ENCODE assay signal across 9 mouse cellular contexts in genomic region chr1:33271437-33272145, GRCm38 (mm10).
DNase-seq lines count a peak whose midpoint lies in the region; ATAC-seq and TF ChIP-seq lines count a peak whose summit lies in the region.
"Had no signal": no experiment of that assay in that cellular context is flagged by ENCODE, and none has a peak within 500 bp of the region (broad histone marks: within the 10 kb centered on the region; RNA-seq: fewer than 3 reads in every experiment).

No protein-coding gene starts in this region.

- H3K4me3 ChIP-seq in C2C12 (ENCODE audit: insufficient read depth, poor library complexity, severe bottlenecking) = no peak overlapping the region
- peak overlapping the region; percentile 2; the same call in 1 of the 2 replicates for H3K4me3 ChIP-seq in heart, embryonic 15.5 days

- no peaks in the 10 kb centered on the region for H3K9me3 ChIP-seq in heart, embryonic 15.5 days (replicated peaks)

- H3ac ChIP-seq in C2C12 (ENCODE audit: control insufficient read depth, insufficient read length, low read depth) = no peak overlapping the region

- 50% methylated on average over 12 of the region's 12 CpGs for WGBS in heart, embryonic 15.5 days

- no peaks in the 10 kb centered on the region for H3K79me3 ChIP-seq in C2C12 (ENCODE audit: low read depth)

- peak overlapping the region; percentile 38 for H3K4me2 ChIP-seq in heart, embryonic 15.5 days

- no peaks in the 10 kb centered on the region for H3K36me3 ChIP-seq in C2C12 (ENCODE audit: control insufficient read depth, insufficient read depth)
- H3K36me3 ChIP-seq in heart, embryonic 15.5 days = no peaks in the 10 kb centered on the region

- no peaks in the 10 kb centered on the region for H3K79me2 ChIP-seq in C2C12 (ENCODE audit: control insufficient read depth, insufficient read depth)

- peak; percentile 88 for DNase-seq in brain, adult 2 months (ENCODE audit: low read depth, low spot score)
- peak; percentile 6 to 58 for DNase-seq in left cerebral cortex, adult 8-10 months (ENCODE audit: low spot score in 2 of 2)
- peak; percentile 43 for DNase-seq in right cerebral cortex, adult 18-20 months
- no peak for DNase-seq in urinary bladder, postnatal 4 days (ENCODE audit: low spot score in 2 of 2)
- no peak for DNase-seq in adrenal gland, adult 18-20 months (ENCODE audit: low spot score in 2 of 2)
- no peak for DNase-seq in natural killer cell, adult 2 months (ENCODE audit: low spot score in 2 of 2)

- H3K27me3 ChIP-seq in C2C12 (ENCODE audit: control insufficient read depth, insufficient read depth, insufficient read length) = no peaks in the 10 kb centered on the region
- H3K27me3 ChIP-seq in heart, embryonic 15.5 days = no peaks in the 10 kb centered on the region

- TF ChIP-seq CTCF in C2C12 (IDR thresholded peaks at IDR 0.05; ENCODE audit: control insufficient read depth, insufficient read depth, insufficient read length) = no peak

- ATAC-seq in heart, embryonic 15.5 days (replicated peaks; ENCODE audit: insufficient number of reproducible peaks, insufficient read depth, low FRiP score, low read depth) = no peak

- no peak overlapping the region for H3K9ac ChIP-seq in heart, embryonic 15.5 days
- H3K9ac ChIP-seq: liver, embryonic 14.5 days had no signal

- no peak overlapping the region for H3K27ac ChIP-seq in heart, embryonic 15.5 days
- H3K27ac ChIP-seq: liver, embryonic 14.5 days had no signal

- 0 out of 2 replicates have a peak, but pooled peaks cover 2% of the 10 kb centered on the region for H3K4me1 ChIP-seq in heart, embryonic 15.5 days (replicated peaks)

TF ChIP-seq in C2C12, 6 proteins besides CTCF, POLR2A, EP300 and RAD21:
- TF ChIP-seq USF1 (IDR thresholded peaks at IDR 0.05; ENCODE audit: low read depth) (peak; percentile 54), MYOG (IDR thresholded peaks at IDR 0.05; ENCODE audit: control insufficient read depth, extremely low read depth, insufficient read length) (no peak)
TF ChIP-seq in C2C12: peak in this region for 1.

Comparison
In these comparisons a context has a peak if more than half of its experiments do, and no peak if none do; other contexts are left out.
1. DNase-seq: peak in brain, adult 2 months (single experiment), left cerebral cortex, adult 8-10 months (2 of 2) and right cerebral cortex, adult 18-20 months (single experiment); none in urinary bladder, postnatal 4 days (0 of 2), adrenal gland, adult 18-20 months (0 of 2) and natural killer cell, adult 2 months (0 of 2).